In genomic region chr12:3550280-3550679, GRCm38 (mm10) we compare ENCODE assay signal across 8 mouse cellular contexts. TPM values are rescaled to one million over a fixed set of nuclear protein-coding genes. Genes with fewer than 3 reads are reported as not detected.
DNase-seq lines count a peak whose midpoint lies in the region; ATAC-seq and TF ChIP-seq lines count a peak whose summit lies in the region.

No protein-coding gene starts in this region.

- no peak overlapping the region for H3K27ac ChIP-seq in kidney, embryonic 15.5 days
- no peak overlapping the region for H3K27ac ChIP-seq in embryonic facial prominence, embryonic 14.5 days (replicated peaks; ENCODE audit: low read depth, low read length)
- no peak overlapping the region for H3K27ac ChIP-seq in liver, adult 2 months (replicated peaks; ENCODE audit: insufficient read depth, low read depth, low read length)
- H3K27ac ChIP-seq in stomach, embryonic 16.5 days (ENCODE audit: low read length): no peak overlapping the region

- TF ChIP-seq CTCF in liver, adult 2 months (IDR thresholded peaks at IDR 0.05; ENCODE audit: low read depth, low read length): peak; percentile 27; the same call in 1 of the 2 replicates

- ATAC-seq in kidney, embryonic 15.5 days (replicated peaks; ENCODE audit: low FRiP score): peak; percentile 69; the same call in 1 of the 2 replicates
- ATAC-seq in embryonic facial prominence, embryonic 14.5 days (ENCODE audit: low read depth): peak; percentile 56; the same call in 1 of the 2 replicates
- ATAC-seq in stomach, embryonic 16.5 days (ENCODE audit: insufficient read depth, low FRiP score): 0 out of 2 replicates have a peak, but pooled peaks have one; percentile 25

- H3K79me2 ChIP-seq in liver, adult 2 months (ENCODE audit: control insufficient read depth, insufficient read depth, low read length): no peaks in the 10 kb centered on the region

- H3K36me3 ChIP-seq in kidney, embryonic 15.5 days: no peaks in the 10 kb centered on the region
- no peaks in the 10 kb centered on the region for H3K36me3 ChIP-seq in embryonic facial prominence, embryonic 14.5 days (ENCODE audit: control insufficient read depth, insufficient read depth, low read length)
- no peaks in the 10 kb centered on the region for H3K36me3 ChIP-seq in liver, adult 2 months (ENCODE audit: control insufficient read depth, insufficient read depth, low read length)
- no peaks in the 10 kb centered on the region for H3K36me3 ChIP-seq in stomach, embryonic 16.5 days (ENCODE audit: control insufficient read depth, insufficient read depth, low read length)

- no peak overlapping the region for H3K9ac ChIP-seq in kidney, embryonic 15.5 days
- no peak overlapping the region for H3K9ac ChIP-seq in embryonic facial prominence, embryonic 14.5 days (ENCODE audit: low read depth, low read length)
- no peak overlapping the region for H3K9ac ChIP-seq in liver, adult 2 months (ENCODE audit: low read depth, low read length)
- H3K9ac ChIP-seq in stomach, embryonic 16.5 days (ENCODE audit: low read length): no peak overlapping the region

- H3K4me3 ChIP-seq in kidney, embryonic 15.5 days (replicated peaks): no peak overlapping the region
- H3K4me3 ChIP-seq in embryonic facial prominence, embryonic 14.5 days (ENCODE audit: low read depth, low read length): no peak overlapping the region
- H3K4me3 ChIP-seq in liver, adult 2 months (ENCODE audit: insufficient read depth, low read depth, low read length): no peak overlapping the region
- H3K4me3 ChIP-seq in stomach, embryonic 16.5 days (replicated peaks; ENCODE audit: low read length): no peak overlapping the region

- peak overlapping the region; percentile 40 for H3K4me2 ChIP-seq in kidney, embryonic 15.5 days
- peak overlapping the region; percentile 30; the same call in 1 of the 2 replicates for H3K4me2 ChIP-seq in embryonic facial prominence, embryonic 14.5 days (ENCODE audit: low read depth, low read length)
- H3K4me2 ChIP-seq in stomach, embryonic 16.5 days (ENCODE audit: low read depth, low read length): no peak overlapping the region

- TF ChIP-seq POLR2A in liver, adult 2 months (IDR thresholded peaks at IDR 0.05; ENCODE audit: extremely low read depth, insufficient read depth, low read length): no peak

- H3K27me3 ChIP-seq in kidney, embryonic 15.5 days: no peaks in the 10 kb centered on the region
- no peaks in the 10 kb centered on the region for H3K27me3 ChIP-seq in embryonic facial prominence, embryonic 14.5 days (replicated peaks; ENCODE audit: control insufficient read depth, insufficient read depth, low read length)
- no peaks in the 10 kb centered on the region for H3K27me3 ChIP-seq in liver, adult 2 months (ENCODE audit: control insufficient read depth, insufficient read depth, low read length)
- no peaks in the 10 kb centered on the region; the same call in 1 of the 2 replicates for H3K27me3 ChIP-seq in stomach, embryonic 16.5 days (ENCODE audit: control insufficient read depth, insufficient read depth, low read length)

- no peak for DNase-seq in kidney, adult 11 months
- peak; percentile 76 for DNase-seq in WW6 (ENCODE audit: low read depth, low spot score)
- no peak for DNase-seq in embryonic facial prominence, embryonic 14.5 days (ENCODE audit: low spot score)
- no peak for DNase-seq in liver, adult 2 months (ENCODE audit: extremely low read depth, low read depth, low spot score)
- no peak for DNase-seq in cerebellum, adult 18-20 months
- no peak for DNase-seq in adipocyte (ENCODE audit: low spot score)

- 16% methylated on average over 13 of the region's 13 CpGs for WGBS in kidney, embryonic 15.5 days
- 15% methylated on average over 13 of the region's 13 CpGs for WGBS in embryonic facial prominence, embryonic 14.5 days
- WGBS in liver, adult 2 months: 31% methylated on average over 13 of the region's 13 CpGs
- WGBS in stomach, embryonic 16.5 days: 14% methylated on average over 13 of the region's 13 CpGs

- no peaks in the 10 kb centered on the region for H3K9me3 ChIP-seq in kidney, embryonic 15.5 days (replicated peaks)
- H3K9me3 ChIP-seq in embryonic facial prominence, embryonic 14.5 days (ENCODE audit: control insufficient read depth, low read length): no peaks in the 10 kb centered on the region
- no peaks in the 10 kb centered on the region for H3K9me3 ChIP-seq in stomach, embryonic 16.5 days (replicated peaks; ENCODE audit: control insufficient read depth, low read length)

- H3K4me1 ChIP-seq in kidney, embryonic 15.5 days: peaks cover 4% of the 10 kb centered on the region
- peaks cover 9% of the 10 kb centered on the region; the same call in 1 of the 2 replicates for H3K4me1 ChIP-seq in embryonic facial prominence, embryonic 14.5 days (ENCODE audit: control insufficient read depth, insufficient read depth, low read length)
- H3K4me1 ChIP-seq in liver, adult 2 months (ENCODE audit: control insufficient read depth, insufficient read depth, low read length): no peaks in the 10 kb centered on the region
- H3K4me1 ChIP-seq in stomach, embryonic 16.5 days (ENCODE audit: control insufficient read depth, insufficient read depth, low read length): no peaks in the 10 kb centered on the region

RNA-seq across cellular contexts. Expression of gene Dtnb, which starts 21.9 kb away (rescaled TPM):
- 41.3 and 47.2 TPM in 2 replicates for polyA plus RNA-seq in kidney, embryonic 15.5 days (2015; fragmentation: Nextera tagmentation; extraction: Ambion mirVana)
- 27.4 and 36.4 TPM in 2 replicates for polyA plus RNA-seq in embryonic facial prominence, embryonic 14.5 days (2014; fragmentation: Nextera tagmentation; extraction: Ambion mirVana)
- 11.7 and 17.7 TPM in 2 replicates for total RNA-seq in liver, adult 2 months (2014; rRNA removed)
- polyA plus RNA-seq in liver, adult 2 months (2012; rRNA removed): 29.3 and 35.6 TPM in 2 replicates
- polyA plus RNA-seq in stomach, embryonic 16.5 days (2015; fragmentation: Nextera tagmentation; extraction: Ambion mirVana): 24.8 and 30.1 TPM in 2 replicates
